Mouse (Mus musculus) stomach, postnatal 0 days (tissue): Measurements from ENCODE around the gene Foxn1.

Source experiments
- CTCF ChIP-seq: IDR thresholded peaks from 2 replicates; pipeline ENCODE4 v1.5.1; 2016; ENCODE audit warnings: antibody characterized with exemption, low read depth, mild to moderate bottlenecking, moderate library complexity
- EP300 ChIP-seq: optimal IDR thresholded peaks from 2 replicates; pipeline ENCODE3; 2016; ENCODE audit warnings: antibody characterized with exemption

- no peak for TF ChIP-seq CTCF
- TF ChIP-seq EP300, result no peak
Observed at GRCm38 (mm10) chr11:78349441-78350358, 36.7 kb downstream of the Foxn1 start.
